Mouse (Mus musculus): ENCODE results near the gene Robo3.

Gene Robo3

GRCm38 (mm10) chr9:37432720-37433421, at the start of gene Robo3:
Gene Robo3 (minus strand): TSS chr9:37433246.
- no peak for DNase-seq (ENCODE audit: low spot score in 2 of 2)

- DNase-seq (ENCODE audit: low spot score in 2 of 2) = peak; percentile 61 to 65
Observed at GRCm38 (mm10) chr9:37474923-37475322, 41.9 kb upstream of the Robo3 start.

- no peak for DNase-seq (ENCODE audit: low spot score in 2 of 2)
Observed at GRCm38 (mm10) chr9:37473611-37474125, 40.6 kb upstream of the Robo3 start.

GRCm38 (mm10) chr9:37462764-37463163, 29.7 kb upstream of the Robo3 start:
- DNase-seq (ENCODE audit: low spot score in 2 of 2) = peak; percentile 63 to 69

GRCm38 (mm10) chr9:37461571-37461970, 28.5 kb upstream of the Robo3 start:
- no peak for DNase-seq (ENCODE audit: low spot score in 2 of 2)

- DNase-seq (ENCODE audit: low spot score in 2 of 2) = no peak
Observed at GRCm38 (mm10) chr9:37460961-37461340, 27.9 kb upstream of the Robo3 start.

- DNase-seq (ENCODE audit: low spot score in 2 of 2) = peak; percentile 66 to 70
Observed at GRCm38 (mm10) chr9:37460043-37460960, 27.3 kb upstream of the Robo3 start.

GRCm38 (mm10) chr9:37459665-37460042, 26.6 kb upstream of the Robo3 start:
- DNase-seq (ENCODE audit: low spot score in 2 of 2) = no peak

- DNase-seq (ENCODE audit: low spot score in 2 of 2) = no peak
Observed at GRCm38 (mm10) chr9:37457151-37457550, 24.1 kb upstream of the Robo3 start.

- DNase-seq (ENCODE audit: low spot score in 2 of 2) = peak; percentile 78 to 83
Observed at GRCm38 (mm10) chr9:37456481-37456910, 23.4 kb upstream of the Robo3 start.

GRCm38 (mm10) chr9:37455868-37456267, 22.8 kb upstream of the Robo3 start:
- no peak for DNase-seq (ENCODE audit: low spot score in 2 of 2)

GRCm38 (mm10) chr9:37454991-37455390, 21.9 kb upstream of the Robo3 start:
- peak in 1 of 2 experiments; percentile 20 for DNase-seq (ENCODE audit: low spot score in 2 of 2)

- peak in 1 of 2 experiments; percentile 47 for DNase-seq (ENCODE audit: low spot score in 2 of 2)
Observed at GRCm38 (mm10) chr9:37454011-37454492, 21.0 kb upstream of the Robo3 start.

- peak in 1 of 2 experiments; percentile 19 for DNase-seq (ENCODE audit: low spot score in 2 of 2)
Observed at GRCm38 (mm10) chr9:37453328-37453727, 20.3 kb upstream of the Robo3 start.

- peak in 1 of 2 experiments; percentile 6 for DNase-seq (ENCODE audit: low spot score in 2 of 2)
Observed at GRCm38 (mm10) chr9:37452401-37452800, 19.4 kb upstream of the Robo3 start.

- DNase-seq (ENCODE audit: low spot score in 2 of 2) = peak in 1 of 2 experiments; percentile 64
Observed at GRCm38 (mm10) chr9:37437772-37438735, 5.0 kb upstream of the Robo3 start.

- DNase-seq (ENCODE audit: low spot score in 2 of 2) = no peak
Observed at GRCm38 (mm10) chr9:37435616-37436015, 2.6 kb upstream of the Robo3 start.

GRCm38 (mm10) chr9:37434932-37435331, 1.9 kb upstream of the Robo3 start:
- no peak for DNase-seq (ENCODE audit: low spot score in 2 of 2)

GRCm38 (mm10) chr9:37433823-37434560, 946 bp upstream of the Robo3 start:
- no peak for DNase-seq (ENCODE audit: low spot score in 2 of 2)

GRCm38 (mm10) chr9:37432026-37432666, 900 bp downstream of the Robo3 start:
- peak; percentile 60 to 75 for DNase-seq (ENCODE audit: low spot score in 2 of 2)

Measured in right cerebral cortex, postnatal 10 days (tissue).